Mouse (Mus musculus): ENCODE measurements at regions not wholly inside any gene's neighbourhood (a gene's known extent, or its start where the extent isn't known, plus 50 kb on each side); places are given as distances from the start of the nearest gene placed in this dataset.

- no peak for DNase-seq
Observed at GRCm38 (mm10) chr7:33857431-33857830, 87.4 kb downstream of the Scgb2b26 start.

GRCm38 (mm10) chr7:33854911-33855310 lies 89.9 kb downstream of the Scgb2b26 start:
- peak; percentile 14 for DNase-seq
